Mouse (Mus musculus) hindbrain, embryonic 11.5 days (tissue): ENCODE results near the gene Thrsp. TPM values are rescaled to one million over a fixed set of nuclear protein-coding genes. Genes with fewer than 3 reads are reported as not detected.

ENCODE experiments used
- ATAC-seq: fragments of 200-750 bp; cut with Nextera tagmentation; 2 replicates; pipeline ENCODE4 v1.8.0; 2017; ENCODE audit warnings: mild to moderate bottlenecking, moderate TSS enrichment, moderate library complexity; ENCODE audit not compliant: low FRiP score
- DNase-seq: peaks from one replicate; pipeline ENCODE4 v3.0.0-alpha.2; 2015; ENCODE audit warnings: low spot score
- H3K27ac ChIP-seq: fragments of 300-500 bp; sonication (generic); 2 replicates; pipeline ENCODE4 v1.5.1; 2014; ENCODE audit warnings: mild to moderate bottlenecking, low read depth, low read length
- H3K27me3 ChIP-seq: fragments of 300-500 bp; sonication (generic); 2 replicates; pipeline ENCODE4 v1.6.1; 2014; ENCODE audit warnings: mild to moderate bottlenecking, low read length, moderate library complexity, mixed read lengths; ENCODE audit not compliant: control insufficient read depth, insufficient read depth
- H3K36me3 ChIP-seq: fragments of 300-500 bp; sonication (generic); 2 replicates; pipeline ENCODE4 v1.6.1; 2014; ENCODE audit warnings: mild to moderate bottlenecking, low read length, moderate library complexity, mixed read lengths; ENCODE audit not compliant: control insufficient read depth, insufficient read depth
- H3K4me1 ChIP-seq: fragments of 300-500 bp; sonication (generic); replicated peaks from 2 replicates; pipeline ENCODE4 v1.6.1; 2014; ENCODE audit warnings: low read length, mixed read lengths; ENCODE audit not compliant: control insufficient read depth, insufficient read depth
- H3K4me2 ChIP-seq: fragments of 300-500 bp; sonication (generic); replicated peaks from 2 replicates; pipeline ENCODE4 v1.6.1; 2014; ENCODE audit warnings: mild to moderate bottlenecking, low read depth, low read length
- H3K4me3 ChIP-seq: fragments of 300-500 bp; sonication (generic); 2 replicates; pipeline ENCODE4 v1.5.1; 2014; ENCODE audit warnings: low read depth, low read length
- H3K9ac ChIP-seq: fragments of 300-500 bp; sonication (generic); 2 replicates; pipeline ENCODE4 v1.6.1; 2014; ENCODE audit warnings: low read depth, low read length
- H3K9me3 ChIP-seq: fragments of 300-500 bp; sonication (generic); 2 replicates; pipeline ENCODE4 v1.6.1; 2016; ENCODE audit warnings: low read length; ENCODE audit not compliant: control insufficient read depth
- WGBS: fragments of 180-500 bp; shearing (Covaris S2); extraction: QIAGEN DNeasy Blood & Tissue Kit; methylation state at CpG from one replicate; pipeline ENCODE4 v1.1.7; 2014; 5-methylcytosine and 5-hydroxymethylcytosine counted together
- polyA plus RNA-seq: library from polyadenylated mRNA; unstranded; fragments of >200 nt; fragmentation: Nextera tagmentation; extraction: Ambion mirVana; gene quantifications from 2 replicates; pipeline ENCODE4 v1.2.1, GENCODE M21; 2014

The Thrsp gene
- polyA plus RNA-seq, 1 experiment from 2014 or later = 0.17 TPM

GRCm38 (mm10) chr7:97387561-97388147 is 29.9 kb downstream of the Thrsp start:
- H3K36me3 ChIP-seq = peaks cover 7% of the 10 kb centered on the region
- no peak for ATAC-seq

GRCm38 (mm10) chr7:97386806-97387370 is 30.6 kb downstream of the Thrsp start:
- Histone ChIP-seq H3K27me3 (no peaks in the 10 kb centered on the region), H3K9me3 (no peaks in the 10 kb centered on the region), H3K9ac (no peak overlapping the region), H3K4me1 (no peaks in the 10 kb centered on the region), H3K27ac (no peak overlapping the region), H3K36me3 (peaks cover 7% of the 10 kb centered on the region), H3K4me2 (no peak overlapping the region), H3K4me3 (no peak overlapping the region)
- WGBS = 96% methylated on average over 5 of the region's 5 CpGs
- DNase-seq = no peak
- ATAC-seq = no peak

More at GRCm38 (mm10) chr7:97387561-97388147, 29.9 kb downstream of the Thrsp start:
- no peak overlapping the region for H3K4me2 ChIP-seq
- WGBS = 93% methylated on average over 8 of the region's 8 CpGs
- no peak overlapping the region for H3K27ac ChIP-seq
- no peak overlapping the region for H3K4me3 ChIP-seq
- H3K9ac ChIP-seq = no peak overlapping the region
- no peaks in the 10 kb centered on the region for H3K9me3 ChIP-seq
- no peaks in the 10 kb centered on the region for H3K27me3 ChIP-seq
- no peak for DNase-seq
- H3K4me1 ChIP-seq = no peaks in the 10 kb centered on the region

- DNase-seq = no peak
- H3K9me3 ChIP-seq = no peaks in the 10 kb centered on the region
- no peak overlapping the region for H3K27ac ChIP-seq
- H3K4me3 ChIP-seq = no peak overlapping the region
- 91% methylated on average over 7 of the region's 7 CpGs for WGBS
- H3K9ac ChIP-seq = no peak overlapping the region
- H3K36me3 ChIP-seq = peaks cover 10% of the 10 kb centered on the region
- no peak for ATAC-seq
- no peaks in the 10 kb centered on the region for H3K27me3 ChIP-seq
- no peaks in the 10 kb centered on the region for H3K4me1 ChIP-seq
- no peak overlapping the region for H3K4me2 ChIP-seq
These were observed 31.3 kb downstream of the Thrsp start for GRCm38 (mm10) chr7:97386106-97386805.

- H3K36me3 ChIP-seq = peaks cover 14% of the 10 kb centered on the region
- DNase-seq = no peak
- ATAC-seq = no peak
These were observed 33.9 kb downstream of the Thrsp start for GRCm38 (mm10) chr7:97383496-97384132.

GRCm38 (mm10) chr7:97382661-97383060 is 34.9 kb downstream of the Thrsp start:
- Histone ChIP-seq H3K27ac (no peak overlapping the region), H3K4me1 (no peaks in the 10 kb centered on the region), H3K4me3 (no peak overlapping the region), H3K9me3 (no peaks in the 10 kb centered on the region), H3K4me2 (no peak overlapping the region), H3K9ac (no peak overlapping the region), H3K27me3 (no peaks in the 10 kb centered on the region), H3K36me3 (peaks cover 19% of the 10 kb centered on the region)
- DNase-seq (no peak), ATAC-seq (no peak)
- WGBS = 93% methylated on average over 8 of the region's 8 CpGs

More at GRCm38 (mm10) chr7:97383496-97384132, 33.9 kb downstream of the Thrsp start:
- Histone ChIP-seq H3K27ac (no peak overlapping the region), H3K4me3 (no peak overlapping the region), H3K4me1 (no peaks in the 10 kb centered on the region), H3K4me2 (no peak overlapping the region), H3K27me3 (no peaks in the 10 kb centered on the region), H3K9me3 (no peaks in the 10 kb centered on the region), H3K9ac (no peak overlapping the region)
- WGBS = 93% methylated on average over 10 of the region's 10 CpGs

- no peak for DNase-seq
- 91% methylated on average over 5 of the region's 5 CpGs for WGBS
- H3K36me3 ChIP-seq = peaks cover 23% of the 10 kb centered on the region
These were observed 36.9 kb downstream of the Thrsp start for GRCm38 (mm10) chr7:97380500-97381123.

GRCm38 (mm10) chr7:97379304-97379703 is 38.2 kb downstream of the Thrsp start:
- WGBS = 95% methylated on average over 5 of the region's 5 CpGs
- Histone ChIP-seq H3K27me3 (no peaks in the 10 kb centered on the region), H3K4me3 (no peak overlapping the region), H3K9me3 (no peaks in the 10 kb centered on the region), H3K36me3 (peaks cover 20% of the 10 kb centered on the region), H3K27ac (no peak overlapping the region), H3K9ac (no peak overlapping the region), H3K4me1 (no peaks in the 10 kb centered on the region), H3K4me2 (no peak overlapping the region)
- ATAC-seq (no peak), DNase-seq (no peak)

More at GRCm38 (mm10) chr7:97380500-97381123, 36.9 kb downstream of the Thrsp start:
- Histone ChIP-seq H3K4me2 (no peak overlapping the region), H3K9me3 (no peaks in the 10 kb centered on the region), H3K9ac (no peak overlapping the region), H3K27ac (no peak overlapping the region), H3K4me3 (no peak overlapping the region), H3K4me1 (no peaks in the 10 kb centered on the region), H3K27me3 (no peaks in the 10 kb centered on the region)
- ATAC-seq = no peak

GRCm38 (mm10) chr7:97375906-97376305 is 41.6 kb downstream of the Thrsp start:
- Histone ChIP-seq H3K9me3 (no peaks in the 10 kb centered on the region), H3K4me3 (no peak overlapping the region), H3K4me2 (no peak overlapping the region), H3K27me3 (no peaks in the 10 kb centered on the region), H3K36me3 (peaks cover 13% of the 10 kb centered on the region), H3K4me1 (peaks cover under 1% of the 10 kb centered on the region; the same call in 1 of the 2 replicates), H3K27ac (no peak overlapping the region), H3K9ac (no peak overlapping the region)
- no peak for DNase-seq
- WGBS = 87% methylated on average over 2 of the region's 2 CpGs
- ATAC-seq = no peak
